Mouse (Mus musculus) limb, embryonic 12.5 days (tissue): ENCODE data around the gene Zfp609. TPM values are rescaled to one million over a fixed set of nuclear protein-coding genes. Genes with fewer than 3 reads are reported as not detected.
"Not testable (repeated sequence)": the region's sequence is repeated elsewhere in the genome, so short reads cannot be mapped to it uniquely, and the experiment has no call there.

Experiments used
- ATAC-seq: fragments of 200-750 bp; cut with Nextera tagmentation; 2 replicates; pipeline ENCODE4 v1.8.0; 2017; ENCODE audit warnings: low read depth, moderate TSS enrichment; ENCODE audit not compliant: insufficient number of reproducible peaks, insufficient read depth, low FRiP score, low TSS enrichment
- H3K27ac ChIP-seq: fragments of 300-500 bp; sonication (generic); 2 replicates; pipeline ENCODE4 v1.5.1; 2016; ENCODE audit warnings: mild to moderate bottlenecking, moderate library complexity
- H3K27me3 ChIP-seq: fragments of 300-500 bp; sonication (generic); 2 replicates; pipeline ENCODE4 v1.6.1; 2016; ENCODE audit warnings: mild to moderate bottlenecking, moderate library complexity
- H3K36me3 ChIP-seq: fragments of 300-500 bp; sonication (generic); 2 replicates; pipeline ENCODE4 v1.6.1; 2016; ENCODE audit warnings: mild to moderate bottlenecking, moderate library complexity
- H3K4me1 ChIP-seq: fragments of 300-500 bp; sonication (generic); replicated peaks from 2 replicates; pipeline ENCODE4 v1.6.1; 2016
- H3K4me2 ChIP-seq: fragments of 300-500 bp; sonication (generic); 2 replicates; pipeline ENCODE4 v1.6.1; 2016; ENCODE audit warnings: mild to moderate bottlenecking, moderate library complexity
- H3K4me3 ChIP-seq: fragments of 300-500 bp; sonication (generic); replicated peaks from 2 replicates; pipeline ENCODE4 v1.5.1; 2016; ENCODE audit warnings: mild to moderate bottlenecking
- H3K9ac ChIP-seq: fragments of 300-500 bp; sonication (generic); replicated peaks from 2 replicates; pipeline ENCODE4 v1.6.1; 2016; ENCODE audit warnings: mild to moderate bottlenecking, moderate library complexity
- H3K9me3 ChIP-seq: fragments of 300-500 bp; sonication (generic); 2 replicates; pipeline ENCODE4 v1.6.1; 2016; ENCODE audit warnings: mild to moderate bottlenecking, moderate library complexity
- WGBS: fragments of 180-500 bp; shearing (Covaris S2); methylation state at CpG from one replicate; pipeline ENCODE4 v1.1.7; 2016; 5-methylcytosine and 5-hydroxymethylcytosine counted together
- polyA plus RNA-seq: library from polyadenylated mRNA; unstranded; fragments of >200 nt; fragmentation: Nextera tagmentation; extraction: Ambion mirVana; gene quantifications from 2 replicates; pipeline ENCODE4 v1.2.1, GENCODE M21; 2016

Zfp609 gene
- polyA plus RNA-seq, 1 experiment from 2014 or later: 9.3 TPM

- Histone ChIP-seq H3K36me3 (no peaks in the 10 kb centered on the region), H3K27me3 (no peaks in the 10 kb centered on the region), H3K4me2 (no peak overlapping the region), H3K9me3 (no peaks in the 10 kb centered on the region), H3K4me1 (peaks cover 5% of the 10 kb centered on the region; the same call in 1 of the 2 replicates), H3K4me3 (no peak overlapping the region), H3K27ac (no peak overlapping the region), H3K9ac (no peak overlapping the region)
- 56% methylated on average over 9 of the region's 9 CpGs for WGBS
- ATAC-seq: no peak
Observed at GRCm38 (mm10) chr9:65671431-65671931, 155.9 kb downstream of the Zfp609 start.

GRCm38 (mm10) chr9:65667701-65668100 lies 159.7 kb downstream of the Zfp609 start, which contains the start of gene Oaz2:
TSS of gene Oaz2 (plus strand) at chr9:65668001.
- Histone ChIP-seq H3K9me3 (no peaks in the 10 kb centered on the region; the same call in 1 of the 2 replicates), H3K36me3 (no peaks in the 10 kb centered on the region), H3K4me2 (no peak within 1 kb of the TSS), H3K4me1 (peaks cover 5% of the 10 kb centered on the region; the same call in 1 of the 2 replicates), H3K27ac (no peak within 1 kb of the TSS), H3K27me3 (no peaks in the 10 kb centered on the region), H3K9ac (no peak within 1 kb of the TSS), H3K4me3 (no peak within 1 kb of the TSS)
- ATAC-seq: no peak
- WGBS: 94% methylated on average over 8 of the region's 8 CpGs

- 0 out of 2 replicates have a peak, but pooled peaks cover under 1% of the 10 kb centered on the region for H3K4me1 ChIP-seq
- H3K27me3 ChIP-seq: no peaks in the 10 kb centered on the region
- no peak overlapping the region for H3K4me2 ChIP-seq
- H3K9ac ChIP-seq: no peak overlapping the region
- 0 out of 2 replicates have a peak, but pooled peaks have one; percentile 8 for ATAC-seq
- H3K4me3 ChIP-seq: no peak overlapping the region
- 31% methylated on average over 5 of the region's 5 CpGs for WGBS
- no peaks in the 10 kb centered on the region for H3K36me3 ChIP-seq
- no peak overlapping the region for H3K27ac ChIP-seq
- H3K9me3 ChIP-seq: no peaks in the 10 kb centered on the region; the same call in 1 of the 2 replicates
Observed at GRCm38 (mm10) chr9:65666042-65666441, 161.3 kb downstream of the Zfp609 start.

GRCm38 (mm10) chr9:65664163-65664562 lies 163.2 kb downstream of the Zfp609 start:
- Histone ChIP-seq H3K4me1 (peaks cover 9% of the 10 kb centered on the region; the same call in 1 of the 2 replicates), H3K9me3 (no peaks in the 10 kb centered on the region; the same call in 1 of the 2 replicates), H3K4me2 (no peak overlapping the region), H3K27ac (no peak overlapping the region), H3K27me3 (no peaks in the 10 kb centered on the region), H3K4me3 (no peak overlapping the region), H3K9ac (no peak overlapping the region), H3K36me3 (no peaks in the 10 kb centered on the region)
- WGBS: 2% methylated on average over 3 of the region's 3 CpGs
- no peak for ATAC-seq

- ATAC-seq: no peak
- WGBS: 68% methylated on average over 1 of the region's 1 CpGs
Observed at GRCm38 (mm10) chr9:65661493-65661892, 165.9 kb downstream of the Zfp609 start.

GRCm38 (mm10) chr9:65661029-65661428 lies 166.3 kb downstream of the Zfp609 start:
- Histone ChIP-seq H3K27ac (no peak overlapping the region), H3K36me3 (no peaks in the 10 kb centered on the region)
- 65% methylated on average over 5 of the region's 5 CpGs for WGBS

More at GRCm38 (mm10) chr9:65661493-65661892, 165.9 kb downstream of the Zfp609 start:
- no peaks in the 10 kb centered on the region; the same call in 1 of the 2 replicates for H3K9me3 ChIP-seq
- H3K27ac ChIP-seq: no peak overlapping the region
- H3K9ac ChIP-seq: no peak overlapping the region
- H3K4me3 ChIP-seq: no peak overlapping the region
- H3K4me1 ChIP-seq: peaks cover 9% of the 10 kb centered on the region; the same call in 1 of the 2 replicates
- H3K27me3 ChIP-seq: no peaks in the 10 kb centered on the region
- no peaks in the 10 kb centered on the region for H3K36me3 ChIP-seq
- H3K4me2 ChIP-seq: no peak overlapping the region

GRCm38 (mm10) chr9:65657218-65657617 lies 170.1 kb downstream of the Zfp609 start:
- Histone ChIP-seq H3K27me3 (no peaks in the 10 kb centered on the region), H3K4me2 (no peak overlapping the region)
- WGBS: 84% methylated on average over 3 of the region's 3 CpGs

More at GRCm38 (mm10) chr9:65661029-65661428, 166.3 kb downstream of the Zfp609 start:
- Histone ChIP-seq H3K4me1 (peaks cover 9% of the 10 kb centered on the region; the same call in 1 of the 2 replicates), H3K4me2 (no peak overlapping the region), H3K4me3 (no peak overlapping the region), H3K27me3 (no peaks in the 10 kb centered on the region), H3K9ac (no peak overlapping the region), H3K9me3 (no peaks in the 10 kb centered on the region; the same call in 1 of the 2 replicates)
- ATAC-seq: no peak

GRCm38 (mm10) chr9:65655540-65655939 lies 171.8 kb downstream of the Zfp609 start:
- WGBS: 87% methylated on average over 8 of the region's 8 CpGs
- no peaks in the 10 kb centered on the region for H3K27me3 ChIP-seq
- H3K36me3 ChIP-seq: no peaks in the 10 kb centered on the region
- no peak overlapping the region for H3K9ac ChIP-seq
- H3K9me3 ChIP-seq: no peaks in the 10 kb centered on the region
- no peak overlapping the region for H3K4me2 ChIP-seq
- H3K4me1 ChIP-seq: peaks cover 6% of the 10 kb centered on the region; the same call in 1 of the 2 replicates
- H3K27ac ChIP-seq: no peak overlapping the region
- ATAC-seq: no peak
- H3K4me3 ChIP-seq: no peak overlapping the region

More at GRCm38 (mm10) chr9:65657218-65657617, 170.1 kb downstream of the Zfp609 start:
- Histone ChIP-seq H3K9ac (no peak overlapping the region), H3K4me3 (no peak overlapping the region), H3K9me3 (no peaks in the 10 kb centered on the region), H3K4me1 (peaks cover 9% of the 10 kb centered on the region; the same call in 1 of the 2 replicates), H3K36me3 (no peaks in the 10 kb centered on the region), H3K27ac (no peak overlapping the region)
- ATAC-seq: no peak

- H3K27me3 ChIP-seq: no peaks in the 10 kb centered on the region
- no peak overlapping the region for H3K4me3 ChIP-seq
- H3K4me2 ChIP-seq: no peak overlapping the region
- no peak overlapping the region for H3K9ac ChIP-seq
- no peak overlapping the region for H3K27ac ChIP-seq
- H3K36me3 ChIP-seq: no peaks in the 10 kb centered on the region
- ATAC-seq: no peak
- H3K4me1 ChIP-seq: peaks cover 3% of the 10 kb centered on the region; the same call in 1 of the 2 replicates
- no peaks in the 10 kb centered on the region for H3K9me3 ChIP-seq
- 84% methylated on average over 3 of the region's 3 CpGs for WGBS
Observed at GRCm38 (mm10) chr9:65654700-65655237, 172.6 kb downstream of the Zfp609 start.

GRCm38 (mm10) chr9:65653741-65654140 lies 173.6 kb downstream of the Zfp609 start:
- no peaks in the 10 kb centered on the region for H3K4me1 ChIP-seq
- H3K9ac ChIP-seq: no peak overlapping the region
- H3K27me3 ChIP-seq: no peaks in the 10 kb centered on the region
- no peaks in the 10 kb centered on the region for H3K36me3 ChIP-seq
- no peaks in the 10 kb centered on the region for H3K9me3 ChIP-seq
- no peak for ATAC-seq
- H3K4me2 ChIP-seq: no peak overlapping the region
- no peak overlapping the region for H3K27ac ChIP-seq
- H3K4me3 ChIP-seq: no peak overlapping the region
- 86% methylated on average over 4 of the region's 4 CpGs for WGBS

- not testable (repeated sequence) for H3K4me2 ChIP-seq, H3K4me1 ChIP-seq, H3K4me3 ChIP-seq, H3K9ac ChIP-seq, H3K27ac ChIP-seq, H3K27me3 ChIP-seq, H3K36me3 ChIP-seq, H3K9me3 ChIP-seq, ATAC-seq
- WGBS: 92% methylated on average over 1 of the region's 1 CpGs
Observed at GRCm38 (mm10) chr9:65651957-65652356, 175.4 kb downstream of the Zfp609 start.
